Mouse (Mus musculus): ENCODE results near the gene Krt6b.

Krt6b gene

GRCm38 (mm10) chr15:101652736-101653265, 27.3 kb downstream of the Krt6b start:
- no peak for TF ChIP-seq GATA4 (IDR thresholded peaks at IDR 0.05; ENCODE audit: insufficient replicate concordance, low read length)

DNA sequence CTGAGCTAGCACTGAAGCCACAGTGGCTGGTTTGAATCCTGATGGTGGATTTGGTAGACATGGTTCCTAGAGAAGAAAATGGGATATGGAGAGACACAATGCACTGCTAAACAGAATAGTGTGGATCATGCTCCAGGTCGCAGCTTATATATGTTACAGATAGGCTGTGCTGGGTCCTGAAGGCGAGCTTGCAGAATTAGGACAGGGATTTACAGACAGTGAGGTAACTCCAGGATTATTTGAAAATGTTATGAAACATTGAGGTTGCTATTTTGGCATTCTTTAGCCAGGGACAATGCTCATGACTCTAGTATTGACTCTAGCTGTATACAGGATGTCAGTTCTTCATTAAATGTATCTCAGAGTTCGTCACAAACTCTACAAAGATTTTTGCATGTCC, 32.8 kb downstream of the Krt6b start, which contains the start of gene Gm5478:
Gm5478 (minus strand) TSS at position 101 of the 400 bp plus-strand sequence.
- TF ChIP-seq GATA4 (IDR thresholded peaks at IDR 0.05; ENCODE audit: insufficient replicate concordance, low read length), result no peak

DNA sequence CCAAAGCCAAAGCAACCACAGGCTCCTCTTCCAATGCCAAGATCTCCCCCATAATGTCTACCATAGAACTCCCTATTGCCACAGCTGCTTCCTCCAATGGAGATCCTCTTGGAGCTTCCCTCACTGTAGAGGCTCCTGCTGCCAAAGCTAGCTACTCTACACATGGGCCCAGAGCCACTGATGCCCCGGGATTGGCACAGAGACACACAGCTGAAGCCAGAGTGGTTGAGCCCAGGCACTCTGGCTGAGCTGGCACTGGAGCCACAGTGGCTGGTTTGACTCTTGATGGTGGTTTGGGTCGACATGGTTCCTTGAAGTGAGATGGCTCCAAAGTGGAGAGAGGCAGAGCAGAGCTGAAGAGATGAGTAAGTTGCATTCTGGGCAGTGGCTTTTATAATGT, 52.2 kb downstream of the Krt6b start, which contains the start of gene Gm5414:
Gm5414 (minus strand) TSS at position 305 of the 400 bp plus-strand sequence.
- no peak for TF ChIP-seq GATA4 (IDR thresholded peaks at IDR 0.05; ENCODE audit: insufficient replicate concordance, low read length)

Measured in liver, adult (tissue).